Mouse (Mus musculus) hindbrain, embryonic 14.5 days (tissue): ENCODE measurements around the gene Ssh2. TPM values are rescaled to one million over a fixed set of nuclear protein-coding genes. Genes with fewer than 3 reads are reported as not detected.

Experiments used
- ATAC-seq: fragments of 200-750 bp; cut with Nextera tagmentation; 2 replicates; pipeline ENCODE4 v1.8.0; 2017; ENCODE audit warnings: moderate number of reproducible peaks, mild to moderate bottlenecking, moderate TSS enrichment, moderate library complexity; ENCODE audit not compliant: low FRiP score
- DNase-seq: peaks from one replicate; pipeline ENCODE4 v3.0.0-alpha.2; 2015; ENCODE audit warnings: low spot score
- H3K27ac ChIP-seq: fragments of 300-500 bp; sonication (generic); 2 replicates; pipeline ENCODE4 v1.5.1; 2014; ENCODE audit warnings: mild to moderate bottlenecking, moderate library complexity
- H3K27me3 ChIP-seq: fragments of 300-500 bp; sonication (generic); 2 replicates; pipeline ENCODE4 v1.6.1; 2014; ENCODE audit warnings: mild to moderate bottlenecking, low read length, mixed read lengths; ENCODE audit not compliant: control insufficient read depth, insufficient read depth
- H3K36me3 ChIP-seq: fragments of 300-500 bp; sonication (generic); replicated peaks from 2 replicates; pipeline ENCODE4 v1.6.1; 2014; ENCODE audit not compliant: control insufficient read depth, insufficient read depth
- H3K4me1 ChIP-seq: fragments of 300-500 bp; sonication (generic); replicated peaks from 2 replicates; pipeline ENCODE4 v1.6.1; 2014; ENCODE audit warnings: antibody characterized with exemption, low read length, mixed read lengths; ENCODE audit not compliant: control insufficient read depth, insufficient read depth
- H3K4me2 ChIP-seq: fragments of 300-500 bp; sonication (generic); replicated peaks from 2 replicates; pipeline ENCODE4 v1.6.1; 2014; ENCODE audit warnings: mild to moderate bottlenecking, moderate library complexity
- H3K4me3 ChIP-seq: fragments of 300-500 bp; sonication (generic); replicated peaks from 2 replicates; pipeline ENCODE4 v1.5.1; 2014; ENCODE audit warnings: mild to moderate bottlenecking, low read length
- H3K9ac ChIP-seq: fragments of 300-500 bp; sonication (generic); 2 replicates; pipeline ENCODE4 v1.6.1; 2014
- H3K9me3 ChIP-seq: fragments of 300-500 bp; sonication (generic); 2 replicates; pipeline ENCODE4 v1.6.1; 2016; ENCODE audit warnings: low read length; ENCODE audit not compliant: control insufficient read depth
- WGBS: fragments of 180-500 bp; shearing (Covaris S2); extraction: QIAGEN DNeasy Blood & Tissue Kit; methylation state at CpG from one replicate; pipeline ENCODE4 v1.1.7; 2014; 5-methylcytosine and 5-hydroxymethylcytosine counted together
- polyA plus RNA-seq: library from polyadenylated mRNA; unstranded; fragments of >200 nt; fragmentation: Nextera tagmentation; extraction: Ambion mirVana; gene quantifications from 2 replicates; pipeline ENCODE4 v1.2.1, GENCODE M21; 2014

The Ssh2 gene
- polyA plus RNA-seq, 1 experiment from 2014 or later, result 23.2 TPM

- no peaks in the 10 kb centered on the region for H3K9me3 ChIP-seq
- WGBS, result 66% methylated on average over 4 of the region's 4 CpGs
- peaks cover 52% of the 10 kb centered on the region for H3K36me3 ChIP-seq
- H3K27me3 ChIP-seq, result no peaks in the 10 kb centered on the region
- DNase-seq (no peak), ATAC-seq (no peak)
- no peak overlapping the region for H3K4me3 ChIP-seq
- peaks cover 8% of the 10 kb centered on the region for H3K4me1 ChIP-seq
- no peak overlapping the region for H3K27ac ChIP-seq
- H3K4me2 ChIP-seq, result no peak overlapping the region
- no peak overlapping the region for H3K9ac ChIP-seq
Observed at GRCm38 (mm10) chr11:77507426-77507825, 291.3 kb downstream of the Ssh2 start.

- Histone ChIP-seq H3K9ac (peak overlapping the region; percentile 51), H3K4me2 (peak overlapping the region; percentile 58), H3K4me1 (peaks cover 10% of the 10 kb centered on the region), H3K4me3 (peak overlapping the region; percentile 27), H3K36me3 (peaks cover 43% of the 10 kb centered on the region), H3K9me3 (no peaks in the 10 kb centered on the region), H3K27ac (no peak overlapping the region), H3K27me3 (no peaks in the 10 kb centered on the region)
- ATAC-seq (0 out of 2 replicates have a peak, but pooled peaks have one; percentile 35), DNase-seq (peak; percentile 83)
- WGBS, result 20% methylated on average over 49 of the region's 49 CpGs
Observed at GRCm38 (mm10) chr11:77508068-77509021, 292.3 kb downstream of the Ssh2 start.

Other genes with a start within 250 kb of the Ssh2 start
- 7.5 and 9.8 TPM in 2 replicates for gene Slc6a4, start 217.7 kb upstream of the Ssh2 start, polyA plus RNA-seq
- 35.2 and 45.6 TPM in 2 replicates for gene Nsrp1, start 137.9 kb upstream of the Ssh2 start, polyA plus RNA-seq
- 0.71 and 1.2 TPM in 2 replicates for gene Efcab5, start 27.3 kb upstream of the Ssh2 start, polyA plus RNA-seq
- gene Coro6, start 246.1 kb downstream of the Ssh2 start, polyA plus RNA-seq, result 0.82 and 0.91 TPM in 2 replicates